Mouse (Mus musculus) adrenal gland (tissue): ENCODE measurements around the gene Cep95.
"Not testable (repeated sequence)": the region's sequence is repeated elsewhere in the genome, so short reads cannot be mapped to it uniquely, and the experiment has no call there.

Source experiments
- intact Hi-C: fragments of 180-260 bp; cut with DNase I; formaldehyde crosslinking; loops from one replicate; pipeline ENCODE4 v1.15.1; 2025

The Cep95 gene

DNA sequence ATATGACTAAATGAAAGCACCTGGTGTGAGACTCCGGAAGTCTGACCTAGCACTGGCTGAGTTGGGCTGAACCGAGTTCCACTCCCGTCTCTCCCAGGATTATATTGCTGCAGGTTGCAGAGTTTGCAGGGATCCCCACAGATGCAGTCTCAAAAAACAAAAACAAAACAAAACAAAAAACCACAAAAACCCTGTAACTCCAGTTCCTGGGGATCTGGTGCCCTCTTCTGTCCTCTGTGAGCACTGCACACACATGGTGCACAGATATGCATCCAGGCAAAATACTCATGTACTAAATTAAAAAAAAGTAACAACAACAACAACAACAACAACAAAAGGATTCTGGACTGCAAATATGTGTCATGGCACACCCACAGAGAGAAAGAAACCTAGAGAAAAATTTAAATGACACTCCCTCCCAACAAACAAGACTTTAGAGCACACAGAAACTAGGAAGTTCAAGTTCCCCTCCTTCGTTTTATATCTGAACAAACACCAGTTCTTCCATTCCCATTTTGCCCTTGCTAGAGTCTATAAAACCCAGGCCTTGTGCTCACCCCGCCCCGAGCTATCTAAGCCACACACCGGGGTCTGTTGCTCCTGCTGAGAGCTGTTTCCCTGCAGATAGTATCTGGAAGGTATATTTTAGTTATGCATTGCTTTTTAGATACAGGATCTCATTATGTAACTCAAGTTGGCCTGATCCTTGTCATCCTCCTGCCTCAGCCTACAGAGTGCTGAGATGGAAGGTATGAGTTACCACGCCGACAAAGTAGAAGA, 18.7 kb upstream of the Cep95 start:
- intact Hi-C loops = no loop called here

DNA sequence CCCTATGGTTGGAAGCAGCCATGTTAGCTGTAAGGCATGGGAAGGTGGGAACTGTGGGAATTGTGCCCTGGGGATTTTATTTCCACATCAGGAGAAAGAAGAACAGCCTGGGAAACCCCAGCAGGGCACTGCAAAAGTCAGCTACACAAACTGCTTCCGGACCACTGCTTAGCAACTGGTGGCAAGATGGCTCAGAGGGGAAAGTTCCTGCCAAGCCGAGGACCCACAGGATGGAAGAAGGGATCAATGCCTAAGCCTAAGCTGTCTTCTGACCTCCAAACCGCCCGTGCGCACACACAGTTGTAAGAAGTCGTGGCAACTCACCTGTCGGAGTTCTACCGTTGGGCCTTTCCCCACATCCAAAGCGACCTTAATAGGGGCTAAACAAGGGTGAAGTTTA, 16.0 kb upstream of the Cep95 start:
- intact Hi-C loops = no loop called here

DNA sequence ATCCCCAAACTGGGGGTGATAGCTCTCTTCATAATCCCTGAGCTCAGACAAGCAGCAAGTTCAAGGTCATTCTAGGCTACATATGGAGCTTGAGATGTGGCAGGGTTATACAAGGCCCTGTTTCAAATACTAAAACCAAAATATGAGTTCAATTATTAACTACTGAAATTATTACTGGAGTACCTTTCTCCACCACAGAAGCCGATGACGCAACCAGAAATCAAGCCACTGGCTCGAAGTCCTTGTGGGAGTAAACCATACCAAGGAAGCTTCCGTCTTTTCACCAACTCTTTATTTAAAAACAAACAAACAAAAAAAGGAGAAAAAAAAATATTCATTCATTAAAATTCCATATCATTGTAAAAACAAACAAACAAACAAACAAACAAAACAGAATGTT, 12.1 kb upstream of the Cep95 start:
- intact Hi-C loops = no loop called here

DNA sequence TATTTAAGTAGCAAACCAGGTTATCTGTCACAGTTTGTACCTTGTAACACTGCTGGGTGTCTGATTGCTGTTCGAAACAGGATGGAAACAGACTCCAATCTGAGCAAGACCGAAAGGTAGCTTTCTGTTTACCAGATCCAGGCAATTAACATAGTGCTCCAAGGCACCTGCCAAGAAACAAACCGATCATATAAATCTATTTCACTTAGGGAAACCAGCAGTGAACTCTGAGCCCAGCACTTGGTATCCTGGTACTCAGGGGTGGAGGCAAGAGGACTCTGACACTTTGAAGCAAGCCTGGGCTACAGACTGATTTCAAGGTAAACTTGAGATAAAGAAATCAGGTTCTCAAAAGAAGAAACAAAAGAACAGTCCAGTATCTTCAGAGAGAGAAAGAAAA, 11.7 kb upstream of the Cep95 start:
- intact Hi-C loops = no loop called here

DNA sequence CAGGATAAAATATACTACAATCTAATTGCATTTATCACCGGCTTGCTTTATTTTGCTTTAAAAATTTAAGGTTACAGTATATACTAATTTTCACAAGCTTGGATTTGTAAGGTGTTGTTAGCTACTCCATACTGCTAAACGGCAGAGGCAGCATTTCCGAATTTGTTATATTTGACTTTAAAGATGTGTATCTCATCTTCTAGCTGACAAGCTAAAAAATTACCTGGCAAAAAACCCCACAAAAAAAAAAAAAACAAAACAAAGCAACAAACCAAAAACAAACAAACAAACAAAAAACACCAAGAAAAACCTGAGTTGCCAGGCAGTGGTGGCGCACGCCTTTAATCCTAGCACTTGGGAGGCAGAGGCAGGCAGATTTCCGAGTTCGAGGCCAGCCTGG, 10.9 kb upstream of the Cep95 start:
- intact Hi-C loops = no loop called here

DNA sequence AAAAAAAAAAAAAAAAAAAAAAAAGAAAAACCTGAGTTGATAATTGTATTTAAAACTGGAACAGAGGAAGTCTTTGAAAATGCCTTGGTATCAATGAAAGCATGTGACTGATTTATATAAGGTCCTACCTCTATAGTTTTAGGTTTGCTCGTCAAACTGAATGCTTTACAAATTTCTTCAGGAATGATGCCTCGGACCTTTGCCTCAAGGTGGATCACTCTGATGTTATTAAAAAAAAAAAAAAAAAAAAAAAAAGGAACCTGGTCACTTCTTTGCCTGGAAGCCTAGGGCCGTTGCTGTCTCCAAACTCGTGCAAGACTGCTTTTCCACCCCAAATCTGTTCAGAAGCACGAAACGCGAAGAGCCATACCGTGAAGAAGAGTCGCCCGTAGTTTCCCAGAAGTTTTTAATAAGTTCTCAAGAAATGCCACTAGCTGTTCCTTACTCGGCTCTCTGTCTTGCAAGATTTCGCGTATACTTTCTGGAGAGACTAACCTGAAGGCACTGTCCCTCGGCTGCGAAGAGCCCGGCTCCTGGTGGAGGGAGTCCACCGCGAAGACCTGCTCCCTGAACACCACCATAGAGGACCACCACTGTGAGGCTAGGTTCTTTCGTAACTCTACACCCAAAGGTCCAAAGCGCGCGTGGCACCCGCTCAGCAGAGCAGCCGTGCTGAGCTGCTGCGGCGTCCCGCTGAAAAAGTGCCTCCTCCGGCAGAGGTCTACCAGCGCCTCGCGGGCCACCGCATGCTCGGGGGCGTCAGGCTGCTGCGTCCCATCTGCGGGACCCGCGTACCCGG, 10.3 kb upstream of the Cep95 start:
- intact Hi-C loops = no loop called here

DNA sequence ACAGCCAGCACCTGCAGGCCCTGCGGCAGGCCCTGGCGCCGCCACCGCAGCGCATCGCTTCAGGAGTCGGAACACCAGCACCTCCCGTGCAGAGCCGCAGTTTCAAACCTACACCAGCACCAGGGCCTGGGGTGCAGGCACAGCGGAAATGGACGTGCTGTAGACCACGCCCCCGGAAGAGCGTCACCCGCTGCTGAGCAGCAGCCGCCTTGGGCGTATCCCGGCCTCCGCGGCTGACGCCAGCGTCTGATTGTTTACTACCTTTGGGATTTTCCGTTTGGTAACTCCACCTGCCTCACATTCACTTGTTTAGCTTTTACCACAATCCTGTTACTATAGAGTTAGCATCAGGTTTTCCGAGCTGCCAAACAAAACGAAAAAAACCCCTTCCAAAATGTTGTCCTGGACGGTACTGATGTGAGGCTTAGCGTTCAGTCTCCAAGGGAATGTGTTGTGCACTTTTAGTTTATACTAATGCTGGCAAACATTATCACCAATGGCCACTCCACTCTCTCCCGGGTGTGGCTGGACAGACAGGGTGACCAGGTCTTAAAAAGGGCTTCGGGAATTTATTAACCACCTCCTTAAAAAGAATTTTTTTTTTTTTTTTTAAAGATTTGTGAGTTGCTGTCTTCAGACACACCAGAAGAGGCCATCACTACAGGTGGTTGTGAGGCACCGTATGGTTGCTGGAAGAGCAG, 9.5 kb upstream of the Cep95 start, which contains the start of gene Polg2:
TSS of gene Polg2 (minus strand) at position 150 of the 701 bp plus-strand sequence.
- intact Hi-C loops = no loop called here

DNA sequence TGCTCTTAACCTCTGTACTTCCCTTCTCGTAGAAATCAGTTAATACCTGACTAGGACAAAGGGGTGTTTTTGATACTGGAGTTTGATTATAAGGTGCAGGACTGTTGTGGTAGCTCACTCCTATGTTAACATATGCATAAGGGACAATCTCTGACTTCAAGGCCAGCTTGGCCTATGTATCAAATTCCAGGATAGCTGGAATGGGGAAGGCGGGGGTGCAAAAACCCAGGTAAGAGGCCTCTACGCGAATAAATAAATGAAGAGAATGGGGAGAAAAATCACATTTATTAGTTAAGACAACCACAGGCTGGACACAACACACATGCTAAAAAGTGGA, 9.0 kb upstream of the Cep95 start:
- intact Hi-C loops = no loop called here

DNA sequence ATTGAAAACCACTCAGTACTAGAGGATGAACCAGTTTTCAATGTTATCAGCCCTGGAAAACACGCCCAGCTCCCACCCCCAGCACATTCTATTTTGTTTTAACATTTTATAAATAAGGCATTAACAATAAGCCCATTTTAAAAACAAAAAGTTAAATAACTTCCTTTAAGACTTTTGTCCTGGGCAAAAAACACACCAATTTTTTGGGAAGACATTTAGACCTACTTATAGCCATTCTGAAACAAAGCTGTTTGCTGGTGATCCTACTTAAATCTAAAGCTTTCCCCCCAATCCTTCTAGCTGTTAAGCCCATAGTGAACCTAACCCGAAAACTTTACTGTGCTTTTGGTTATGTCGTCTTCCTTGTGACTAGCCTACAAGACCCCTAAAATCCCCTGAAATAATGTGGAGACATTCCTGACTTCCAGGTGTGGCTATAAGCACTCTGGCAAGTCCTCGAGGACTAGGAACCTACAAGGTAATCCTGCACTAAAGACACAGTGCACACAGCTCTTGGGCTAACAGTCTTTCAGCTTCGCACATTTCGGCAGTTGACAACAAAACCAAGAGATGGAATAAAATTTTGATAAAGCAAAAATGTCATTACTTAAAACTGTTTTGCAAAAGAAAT, 8.3 kb upstream of the Cep95 start:
- intact Hi-C loops = no loop called here

DNA sequence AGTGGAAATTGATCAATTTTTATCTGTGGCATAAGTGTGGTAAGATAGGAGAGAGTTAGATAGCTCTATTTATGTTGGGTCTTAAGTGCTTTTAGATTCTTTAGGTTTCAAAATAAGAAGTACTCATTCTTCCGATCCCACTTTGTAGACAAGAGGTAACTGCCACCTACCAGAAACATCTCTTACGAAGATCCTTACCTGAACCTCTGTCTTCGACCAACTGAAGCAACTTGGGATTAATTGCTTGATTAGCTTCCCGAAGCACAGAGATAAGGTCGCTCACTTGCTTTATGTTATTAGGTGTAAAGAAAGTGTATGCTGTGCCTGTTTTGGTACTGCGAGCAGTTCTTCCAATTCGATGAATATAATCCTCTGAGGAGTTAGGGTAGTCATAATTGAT, 6.8 kb upstream of the Cep95 start:
- intact Hi-C loops = not testable (repeated sequence)

DNA sequence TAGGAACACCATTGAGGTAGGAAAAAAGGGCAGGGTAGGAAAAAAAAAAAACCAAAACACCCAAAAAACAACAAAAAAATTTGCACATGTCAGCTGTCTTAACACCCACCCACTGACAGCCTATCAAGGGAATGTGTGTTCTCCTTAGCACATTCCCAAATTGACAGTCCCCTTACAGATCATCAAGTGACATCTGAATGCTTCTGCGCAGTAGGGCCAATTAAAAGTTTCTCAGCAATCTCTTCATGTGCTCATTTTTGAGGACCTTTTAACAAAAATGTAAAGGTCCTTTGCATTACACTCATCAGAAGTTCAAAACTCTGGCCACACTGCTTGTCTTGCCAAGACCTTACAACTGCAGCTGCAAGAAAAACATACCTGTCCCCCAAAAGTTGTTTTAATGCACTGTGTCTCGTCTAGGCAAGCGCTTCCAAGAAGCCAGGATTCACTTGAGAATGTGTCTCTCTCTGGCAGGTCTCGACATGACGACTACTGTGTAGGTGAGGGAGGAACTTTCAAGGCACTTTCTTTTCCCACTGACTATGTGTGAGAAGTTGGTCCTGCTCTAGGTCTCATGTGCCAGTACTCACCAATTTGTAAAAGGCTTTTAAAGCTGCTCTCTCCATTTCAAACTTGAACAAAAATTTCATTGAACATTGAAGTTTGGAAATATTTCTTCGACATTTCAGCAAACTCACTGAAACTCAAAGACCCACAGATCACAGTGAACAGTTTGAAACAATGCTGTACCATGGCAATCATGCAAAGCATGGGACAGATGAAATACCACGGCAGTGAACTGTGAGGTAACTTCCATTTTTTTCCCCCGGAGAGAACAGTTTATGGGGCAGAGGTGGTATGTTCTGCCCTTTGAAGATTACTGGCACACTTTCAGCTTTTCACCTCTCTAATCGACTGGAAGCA, 5.9 kb upstream of the Cep95 start:
- intact Hi-C loops = no loop called here

DNA sequence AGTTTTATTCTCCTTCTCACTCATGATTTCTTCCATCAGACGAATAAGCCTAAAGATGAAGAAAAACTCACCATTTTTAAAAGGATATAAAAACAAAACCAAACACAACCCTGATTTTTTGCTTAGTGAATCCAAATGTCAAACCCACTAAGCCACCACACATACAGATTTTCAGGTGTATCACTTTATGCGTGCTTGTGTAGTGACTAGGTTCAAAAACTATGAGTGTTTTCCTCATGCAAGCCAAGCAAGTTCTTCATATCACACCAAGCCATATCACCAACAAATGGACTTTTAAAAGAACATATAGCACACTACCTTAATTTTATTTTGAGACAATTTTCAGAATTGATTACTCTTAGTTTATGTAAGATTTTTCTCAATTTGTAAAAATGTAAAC, 4.6 kb upstream of the Cep95 start:
- intact Hi-C loops = no loop called here

DNA sequence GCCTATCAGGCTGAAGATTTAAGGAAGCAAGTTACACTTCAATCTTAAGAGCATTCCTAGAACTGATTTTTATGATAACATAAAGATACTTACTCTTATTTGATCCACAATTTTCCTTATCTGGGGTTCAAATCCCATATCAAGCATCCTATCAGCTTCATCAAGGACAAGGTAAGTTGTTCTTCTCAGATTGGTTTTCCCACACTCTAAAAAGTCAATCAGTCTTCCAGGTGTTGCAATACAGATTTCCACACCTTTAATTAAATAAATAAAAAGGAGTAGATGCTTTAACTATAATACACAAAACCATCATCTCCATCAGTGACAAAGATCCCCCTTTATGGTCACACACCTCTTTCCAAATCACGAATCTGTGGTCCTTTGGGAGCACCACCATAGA, 4.0 kb upstream of the Cep95 start:
- intact Hi-C loops = no loop called here

DNA sequence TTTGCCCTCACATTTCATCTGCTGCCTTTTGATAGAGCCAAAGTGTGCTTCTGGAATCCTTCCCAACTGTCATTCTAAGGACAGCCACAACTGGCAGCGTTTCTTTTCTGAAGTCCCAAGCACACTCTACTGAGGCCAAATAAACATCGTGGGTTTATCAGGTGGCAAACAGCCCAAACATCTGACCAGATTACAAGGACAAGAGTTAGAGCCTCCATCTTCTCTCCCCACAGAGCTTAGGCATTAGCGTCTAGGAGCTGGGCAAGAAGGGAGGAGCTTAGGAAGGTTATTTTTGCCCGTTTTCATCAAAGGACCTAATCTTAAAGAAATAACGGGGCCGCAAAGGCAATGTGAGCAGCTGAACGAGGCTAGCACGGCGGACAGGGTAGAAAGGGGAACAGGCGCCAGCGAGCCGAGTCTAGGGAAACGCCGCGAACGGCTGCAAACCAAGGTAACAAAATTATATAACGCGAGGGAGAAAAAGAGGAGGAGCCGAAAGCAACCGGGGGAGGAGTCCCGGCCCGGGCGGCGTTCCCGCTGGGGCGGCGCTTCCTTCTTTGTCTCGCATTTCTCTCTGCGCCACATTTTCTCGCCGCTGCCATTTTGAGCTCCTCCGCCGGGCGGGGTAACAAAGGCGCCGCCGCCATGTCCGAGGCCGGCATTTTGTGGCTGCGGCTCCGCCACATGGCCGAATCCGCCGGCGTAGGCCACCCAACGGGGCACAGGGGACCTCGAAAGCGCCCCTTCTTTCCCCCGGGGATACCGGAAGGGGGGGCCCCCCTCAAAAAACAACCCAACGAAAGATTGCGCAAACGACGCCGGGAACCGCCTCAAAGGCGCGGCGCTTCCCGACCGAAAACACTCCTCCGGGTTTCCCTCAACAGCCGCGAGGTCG, 1.7 kb upstream of the Cep95 start:
- intact Hi-C loops = no loop called here

DNA sequence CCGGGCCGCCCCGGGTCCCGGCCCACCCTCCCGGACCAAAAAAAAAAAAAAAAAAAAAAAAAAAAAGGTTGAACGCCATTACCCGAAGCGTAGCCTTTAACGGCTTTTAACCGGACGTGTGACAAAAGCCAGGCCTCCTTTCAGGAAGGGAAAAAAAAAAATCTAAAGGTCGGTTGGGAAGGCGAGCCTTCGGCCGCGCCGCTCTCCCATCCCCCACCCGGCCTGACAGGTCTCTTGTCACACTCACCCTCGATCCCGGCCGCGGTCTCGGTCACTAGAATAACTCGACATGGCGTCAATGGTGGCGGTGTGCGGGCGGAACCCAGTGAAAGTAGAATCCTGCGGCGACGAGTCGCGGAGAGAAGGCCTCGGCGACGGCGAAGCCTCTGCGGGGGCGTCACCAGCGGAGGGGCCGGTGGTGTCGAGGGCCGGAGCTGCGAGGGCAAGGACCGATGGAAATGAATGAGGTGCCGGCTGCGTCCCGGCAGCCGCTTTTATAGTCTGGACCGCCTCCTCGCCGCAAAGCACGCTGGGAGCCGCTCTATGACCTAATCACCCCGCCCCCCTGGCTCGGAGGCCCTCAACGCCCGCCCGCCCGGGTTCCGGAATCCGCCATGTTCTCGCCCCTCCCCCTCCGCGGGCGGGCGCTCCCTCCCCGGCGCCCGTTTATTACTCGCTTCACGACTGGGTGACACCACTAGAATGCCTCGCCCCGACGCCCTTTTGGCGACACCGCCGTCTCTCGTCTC, 852 bp upstream of the Cep95 start:
- intact Hi-C loops = no loop called here

DNA sequence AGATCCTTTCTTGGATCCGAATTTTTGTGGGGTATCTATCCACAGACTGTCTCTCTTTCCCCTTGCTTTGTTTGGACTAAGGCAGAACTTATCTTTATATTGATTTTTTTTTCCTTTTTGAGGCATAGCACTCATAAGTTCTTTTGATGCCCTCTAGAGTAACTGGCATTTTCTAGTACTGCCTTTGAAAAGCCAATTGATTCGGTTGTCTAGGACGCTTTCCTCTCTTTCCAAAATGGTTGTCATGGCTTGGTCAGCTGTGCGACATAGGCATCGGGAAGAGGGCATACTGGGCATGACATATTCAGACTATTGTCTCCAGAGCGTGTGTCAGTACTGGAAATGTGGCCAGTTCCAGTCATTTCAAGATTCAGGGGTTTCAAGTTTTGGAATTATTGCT, 597 bp downstream of the Cep95 start:
- intact Hi-C loops = no loop called here

DNA sequence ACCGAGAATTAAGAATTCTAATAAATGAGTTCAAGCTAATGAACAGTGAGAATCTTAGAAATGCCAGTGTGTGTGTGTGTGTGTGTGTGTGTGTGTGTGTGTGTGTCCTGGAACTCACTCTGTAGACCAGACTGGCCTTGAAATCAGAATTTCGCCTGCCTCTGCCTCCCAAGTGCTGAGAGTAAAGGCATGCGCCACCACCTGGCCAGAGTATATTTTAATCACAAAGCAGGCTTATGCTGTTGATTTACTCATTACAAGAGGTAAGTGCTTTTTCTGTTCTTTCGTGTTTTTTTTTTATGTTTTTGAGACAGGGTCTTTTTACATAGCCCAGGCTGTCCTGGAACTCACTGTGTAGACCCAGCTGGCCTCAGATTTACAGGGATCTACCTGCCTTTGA, 4.8 kb downstream of the Cep95 start:
- intact Hi-C loops = no loop called here

DNA sequence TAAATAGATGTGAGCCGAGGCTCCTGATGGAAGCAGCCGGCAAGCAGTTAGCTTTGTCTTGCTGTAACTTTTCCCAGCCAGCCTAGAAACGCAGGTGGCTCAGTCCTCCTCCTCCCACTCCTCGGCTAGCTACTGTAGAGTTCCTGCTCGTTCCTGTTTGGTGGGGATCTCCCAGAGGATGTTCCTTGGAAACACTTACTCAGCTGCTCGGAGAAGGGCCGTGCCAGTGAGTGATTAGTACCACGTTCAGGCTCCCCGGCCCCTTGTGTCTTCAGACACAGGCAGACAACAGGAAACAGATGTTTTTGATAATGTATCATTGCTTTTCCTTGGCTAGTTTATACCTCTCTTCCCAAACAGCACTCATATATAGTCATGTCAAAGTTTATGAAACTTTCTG, 6.6 kb downstream of the Cep95 start:
- intact Hi-C loops = no loop called here

DNA sequence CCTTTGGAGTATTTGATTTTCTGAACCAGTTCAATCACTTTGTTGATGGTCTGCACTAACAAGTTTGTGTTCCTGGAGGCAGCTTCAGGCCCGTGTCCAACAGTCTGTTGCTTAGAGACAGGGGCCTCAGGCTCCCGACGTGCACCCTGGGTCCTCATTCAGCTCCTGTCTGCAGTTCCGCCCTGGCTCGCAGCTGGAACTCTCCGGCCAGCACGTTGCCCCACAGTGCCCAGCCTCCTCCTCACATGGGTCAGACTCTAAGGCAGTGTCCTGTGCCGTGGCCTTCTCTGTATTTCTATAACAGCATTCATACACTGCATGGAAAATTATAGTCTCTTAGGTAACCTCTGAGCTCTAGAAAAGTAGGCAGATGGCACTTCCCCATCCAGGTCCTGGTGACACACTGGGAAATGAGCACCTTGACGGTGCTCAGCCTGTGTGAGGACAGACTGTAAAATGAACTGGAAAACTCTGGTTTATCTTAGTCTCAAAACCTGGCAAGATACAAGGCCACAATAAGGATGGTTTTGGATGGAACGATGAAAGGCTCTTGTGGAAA, 13.1 kb downstream of the Cep95 start:
- intact Hi-C loops = no loop called here
